Mouse (Mus musculus) heart, adult 2 months (tissue): ENCODE data around the gene Frmpd4.

Experiments
- CTCF ChIP-seq: fragments of 200-600 bp; IDR thresholded peaks from 2 replicates; pipeline ENCODE4 v1.8.1; 2022; ENCODE audit warnings: antibody characterized with exemption, mild to moderate bottlenecking, moderate library complexity
- EP300 ChIP-seq: fragments of 200-500 bp; IDR thresholded peaks from 2 replicates; pipeline ENCODE4 v1.6.1; 2011; ENCODE audit warnings: low read depth, low read length, control low read depth; ENCODE audit not compliant: insufficient read depth

- TF ChIP-seq CTCF (no peak), EP300 (no peak)
These were observed 535.4 kb downstream of the Frmpd4 start for GRCm38 (mm10) chrX:168041589-168041988.
